Mouse (Mus musculus): ENCODE measurements around the gene Pitpnm2.

Gene Pitpnm2

DNA sequence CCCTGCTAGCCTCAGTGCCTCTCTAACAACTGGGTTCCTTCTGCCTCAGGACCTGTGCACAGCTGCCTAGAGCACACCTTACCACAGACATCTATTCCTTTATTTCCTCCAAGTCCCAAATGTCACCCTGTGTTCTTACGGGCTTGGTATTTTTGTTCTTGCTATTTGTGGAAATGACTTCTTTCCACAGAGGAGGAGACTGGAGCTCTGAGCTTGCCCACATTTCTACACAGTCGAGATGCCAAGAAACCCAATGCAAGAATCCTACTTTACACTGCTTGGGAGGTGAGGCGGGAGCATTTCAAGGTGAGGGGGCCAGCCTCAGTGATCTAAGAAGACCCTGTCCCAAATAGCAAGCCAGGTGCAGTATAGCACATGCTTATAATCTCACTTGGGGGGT, 164.0 kb downstream of the Pitpnm2 start:
- peak; percentile 60 for DNase-seq

- peak; percentile 84 for DNase-seq
Measured at GRCm38 (mm10) chr5:124084588-124085173, 164.9 kb downstream of the Pitpnm2 start.

GRCm38 (mm10) chr5:124083850-124084587, 165.5 kb downstream of the Pitpnm2 start:
- no peak for DNase-seq

DNA sequence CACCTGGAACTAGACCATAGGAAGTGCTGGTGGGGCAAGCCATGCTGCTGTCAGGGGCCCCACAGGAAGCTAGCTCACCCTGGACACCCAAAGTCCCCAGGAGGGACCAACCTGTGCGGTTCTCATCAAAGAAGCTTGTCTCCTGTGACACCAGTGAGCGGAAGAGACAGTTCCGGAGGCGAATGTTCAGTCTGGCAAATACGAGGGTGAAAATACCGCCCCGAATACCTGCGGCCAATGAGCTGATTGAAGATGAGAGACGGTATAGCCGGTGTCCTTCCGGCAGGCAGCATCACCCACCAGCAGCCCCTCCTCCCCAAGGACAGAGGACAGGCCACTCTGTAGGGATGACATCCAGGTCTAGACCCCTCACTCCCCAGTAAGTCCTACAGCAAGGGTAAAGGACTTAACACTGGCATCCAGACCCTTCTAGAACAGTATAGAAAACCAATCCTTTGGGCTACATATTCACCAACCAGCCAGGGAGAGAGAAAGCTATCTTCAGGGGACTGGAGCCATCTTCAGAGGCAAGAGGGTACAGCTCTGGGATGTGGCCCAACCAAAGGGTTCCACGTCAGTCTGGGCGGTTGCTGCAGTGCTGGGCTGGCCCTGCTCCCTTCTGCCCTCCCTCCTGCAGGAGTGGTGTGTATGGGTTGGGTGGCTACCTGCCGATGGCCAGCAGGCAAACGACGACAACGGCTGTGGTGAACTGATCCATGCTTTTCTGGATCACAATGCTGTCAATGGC, 166.4 kb downstream of the Pitpnm2 start:
- DNase-seq = no peak

- no peak for DNase-seq
Measured at GRCm38 (mm10) chr5:124082447-124082846, 167.1 kb downstream of the Pitpnm2 start.

DNA sequence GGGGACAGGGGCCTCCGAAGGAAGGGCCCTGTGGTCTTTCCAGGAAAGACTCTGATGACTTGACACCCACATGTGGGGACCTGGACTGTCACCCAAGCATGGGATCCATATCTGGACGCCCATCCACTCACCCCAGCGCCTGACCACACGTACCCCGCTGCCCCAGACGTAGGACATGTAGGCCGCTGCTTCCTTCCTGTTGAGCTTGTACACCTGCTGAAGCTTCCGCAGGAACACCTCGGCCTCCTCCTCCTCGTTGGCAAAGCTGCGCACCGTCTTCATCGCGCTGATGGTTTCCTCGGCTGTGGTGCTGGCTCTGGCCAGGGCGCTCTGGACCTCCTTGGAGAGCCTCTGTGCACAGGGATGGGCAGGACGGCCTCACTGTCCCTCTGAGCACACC, 169.7 kb downstream of the Pitpnm2 start:
- DNase-seq = no peak

GRCm38 (mm10) chr5:124078794-124079416, 170.7 kb downstream of the Pitpnm2 start:
- DNase-seq = peak; percentile 83

DNA sequence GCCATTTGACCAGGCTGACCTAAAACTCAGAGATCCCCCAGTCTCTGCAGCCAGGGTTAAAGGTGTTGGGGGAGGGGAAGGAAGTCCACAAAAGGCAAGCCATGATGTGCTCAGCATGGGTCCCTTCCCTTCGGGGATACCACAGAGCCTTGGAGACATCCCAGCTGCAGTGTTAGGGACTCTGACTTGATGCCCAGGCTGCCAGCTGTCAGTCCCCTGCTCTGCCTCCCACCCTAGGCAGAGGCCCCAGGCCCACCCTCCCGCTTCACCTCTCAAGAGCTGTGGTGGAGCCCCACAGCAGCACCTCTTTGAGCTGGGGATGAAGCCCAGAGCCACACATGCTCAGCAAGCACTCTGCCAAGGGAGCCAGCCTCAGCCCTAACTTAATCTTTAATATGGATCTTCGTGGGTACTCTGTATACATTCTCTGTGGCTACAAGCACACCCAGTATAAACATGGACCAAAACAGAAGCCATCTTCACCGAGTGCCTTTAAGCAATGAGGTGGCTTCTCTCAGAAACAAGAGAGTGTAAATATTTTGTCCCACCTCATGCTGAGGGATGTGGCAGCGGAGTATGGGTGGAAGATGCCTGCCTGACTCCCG, 171.6 kb downstream of the Pitpnm2 start:
- no peak for DNase-seq

- DNase-seq = no peak
Measured at GRCm38 (mm10) chr5:124077241-124077640, 172.3 kb downstream of the Pitpnm2 start.

DNA sequence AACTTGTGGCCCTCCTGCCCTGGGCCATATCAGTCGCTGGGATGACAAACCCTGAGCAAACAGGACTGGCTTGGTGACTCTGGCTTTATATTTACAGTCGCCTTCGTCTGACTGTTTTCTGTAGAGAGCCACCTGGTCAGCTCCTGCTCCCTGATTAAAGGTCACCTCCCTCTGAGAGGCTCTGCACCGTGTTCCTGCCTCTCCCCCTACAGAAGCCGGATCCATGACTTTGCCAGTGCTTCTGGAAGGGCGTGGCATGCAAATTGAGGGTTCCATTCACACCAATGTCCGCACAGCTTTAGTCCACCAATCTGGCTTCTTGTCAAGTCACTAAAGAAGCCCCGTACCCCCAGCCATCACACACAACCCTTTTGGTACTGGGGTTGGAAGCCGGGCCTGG, 173.0 kb downstream of the Pitpnm2 start:
- no peak for DNase-seq

- DNase-seq = no peak
Measured at GRCm38 (mm10) chr5:124075716-124076115, 173.8 kb downstream of the Pitpnm2 start.

DNA sequence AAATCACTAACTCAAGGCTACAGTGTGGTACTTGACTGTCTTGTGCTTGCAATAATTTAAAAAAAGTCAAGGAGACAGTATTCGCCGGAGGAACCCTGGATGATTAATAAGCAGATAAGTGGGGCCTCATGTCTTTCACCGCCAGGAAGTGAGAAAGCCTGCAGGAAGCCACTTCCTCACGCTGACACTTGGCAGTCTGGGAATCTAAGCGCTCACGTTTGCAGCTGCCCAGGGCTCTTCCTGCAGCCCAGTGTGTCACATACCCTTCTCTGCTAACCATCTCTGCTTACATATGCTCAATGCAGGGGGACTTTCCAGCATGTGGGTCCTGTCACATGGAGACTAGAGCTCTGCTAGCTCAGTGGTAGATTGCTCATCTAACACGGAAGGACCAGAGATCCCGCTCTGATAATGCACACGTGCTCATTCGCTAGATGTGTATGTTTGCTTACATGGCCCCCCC, 174.7 kb downstream of the Pitpnm2 start:
- no peak for DNase-seq

- no peak for DNase-seq
Measured at GRCm38 (mm10) chr5:124073682-124074081, 175.9 kb downstream of the Pitpnm2 start.

DNA sequence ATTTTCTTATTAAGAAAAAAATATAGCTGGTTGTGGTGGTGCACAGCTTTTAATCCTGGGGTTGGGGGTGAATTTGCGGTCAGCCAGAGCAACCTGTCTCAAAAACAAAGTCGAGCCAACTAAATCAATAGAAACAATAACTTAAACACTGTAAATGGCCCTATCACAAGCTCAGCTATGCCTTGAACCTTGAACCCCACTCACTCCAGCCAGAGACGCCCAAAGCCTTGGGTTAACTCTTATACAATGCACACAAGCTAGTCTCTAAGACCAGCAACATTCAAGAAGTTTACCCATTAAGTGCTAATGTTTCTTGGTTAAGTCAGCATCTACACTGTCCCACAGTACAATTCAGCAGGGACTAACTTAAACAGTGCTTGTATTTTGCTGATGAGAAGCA, 179.9 kb downstream of the Pitpnm2 start:
- no peak for DNase-seq

Data from right cerebral cortex, adult 18-20 months (tissue).